Mouse (Mus musculus) liver, postnatal 0 days (tissue): ENCODE measurements around the gene Pdik1l. TPM values are rescaled to one million over a fixed set of nuclear protein-coding genes. Genes with fewer than 3 reads are reported as not detected.

Experiments used
- ATAC-seq: fragments of 200-750 bp; cut with Nextera tagmentation; 2 replicates; pipeline ENCODE4 v1.8.0; 2017; ENCODE audit warnings: mild to moderate bottlenecking, moderate library complexity
- DNase-seq: peaks from one replicate; pipeline ENCODE4 v3.0.0-alpha.2; 2016
- H3K27ac ChIP-seq: fragments of 300-500 bp; sonication (generic); 2 replicates; pipeline ENCODE4 v1.5.1; 2014; ENCODE audit warnings: antibody characterized with exemption, moderate library complexity, mild to moderate bottlenecking, low read depth
- H3K27me3 ChIP-seq: fragments of 300-500 bp; sonication (generic); 2 replicates; pipeline ENCODE4 v1.6.1; 2014; ENCODE audit warnings: low read length, control low read depth, mixed read lengths; ENCODE audit not compliant: insufficient read depth
- H3K36me3 ChIP-seq: fragments of 300-500 bp; sonication (generic); replicated peaks from 2 replicates; pipeline ENCODE4 v1.6.1; 2014; ENCODE audit warnings: mild to moderate bottlenecking, control low read depth, low read length, moderate library complexity, mixed read lengths; ENCODE audit not compliant: insufficient read depth
- H3K4me1 ChIP-seq: fragments of 300-500 bp; sonication (generic); 2 replicates; pipeline ENCODE4 v1.6.1; 2014; ENCODE audit warnings: antibody characterized with exemption, mild to moderate bottlenecking, control low read depth; ENCODE audit not compliant: insufficient read depth
- H3K4me2 ChIP-seq: fragments of 300-500 bp; sonication (generic); 2 replicates; pipeline ENCODE4 v1.6.1; 2014; ENCODE audit warnings: low read depth, mild to moderate bottlenecking, low read length, moderate library complexity, mixed read lengths
- H3K4me3 ChIP-seq: fragments of 300-500 bp; sonication (generic); 2 replicates; pipeline ENCODE4 v1.5.1; 2014; ENCODE audit warnings: low read depth, low read length
- H3K9ac ChIP-seq: fragments of 300-500 bp; sonication (generic); replicated peaks from 2 replicates; pipeline ENCODE4 v1.6.1; 2014; ENCODE audit warnings: mild to moderate bottlenecking, moderate library complexity
- H3K9me3 ChIP-seq: fragments of 300-500 bp; sonication (generic); 2 replicates; pipeline ENCODE4 v1.6.1; 2016; ENCODE audit warnings: mild to moderate bottlenecking, control low read depth, low read length, mixed read lengths
- CTCF ChIP-seq: sonication (generic); IDR thresholded peaks from 2 replicates; pipeline ENCODE4 v1.5.1; 2016; ENCODE audit warnings: antibody characterized with exemption, low read depth
- EP300 ChIP-seq: IDR thresholded peaks from 2 replicates; pipeline ENCODE4 v1.6.1; 2016; ENCODE audit warnings: antibody characterized with exemption, low read depth, mild to moderate bottlenecking
- WGBS: fragments of 180-500 bp; shearing (Covaris S2); extraction: QIAGEN DNeasy Blood & Tissue Kit; methylation state at CpG from one replicate; pipeline ENCODE4 v1.1.7; 2014; ENCODE audit not compliant: insufficient replicate concordance; 5-methylcytosine and 5-hydroxymethylcytosine counted together
- polyA plus RNA-seq: library from polyadenylated mRNA; unstranded; fragments of >200 nt; fragmentation: Nextera tagmentation; extraction: Ambion mirVana; gene quantifications from 2 replicates; pipeline ENCODE4 v1.2.1, GENCODE M21; 2015

Pdik1l gene
- polyA plus RNA-seq, 1 experiment from 2014 or later: 7.2 TPM

DNA sequence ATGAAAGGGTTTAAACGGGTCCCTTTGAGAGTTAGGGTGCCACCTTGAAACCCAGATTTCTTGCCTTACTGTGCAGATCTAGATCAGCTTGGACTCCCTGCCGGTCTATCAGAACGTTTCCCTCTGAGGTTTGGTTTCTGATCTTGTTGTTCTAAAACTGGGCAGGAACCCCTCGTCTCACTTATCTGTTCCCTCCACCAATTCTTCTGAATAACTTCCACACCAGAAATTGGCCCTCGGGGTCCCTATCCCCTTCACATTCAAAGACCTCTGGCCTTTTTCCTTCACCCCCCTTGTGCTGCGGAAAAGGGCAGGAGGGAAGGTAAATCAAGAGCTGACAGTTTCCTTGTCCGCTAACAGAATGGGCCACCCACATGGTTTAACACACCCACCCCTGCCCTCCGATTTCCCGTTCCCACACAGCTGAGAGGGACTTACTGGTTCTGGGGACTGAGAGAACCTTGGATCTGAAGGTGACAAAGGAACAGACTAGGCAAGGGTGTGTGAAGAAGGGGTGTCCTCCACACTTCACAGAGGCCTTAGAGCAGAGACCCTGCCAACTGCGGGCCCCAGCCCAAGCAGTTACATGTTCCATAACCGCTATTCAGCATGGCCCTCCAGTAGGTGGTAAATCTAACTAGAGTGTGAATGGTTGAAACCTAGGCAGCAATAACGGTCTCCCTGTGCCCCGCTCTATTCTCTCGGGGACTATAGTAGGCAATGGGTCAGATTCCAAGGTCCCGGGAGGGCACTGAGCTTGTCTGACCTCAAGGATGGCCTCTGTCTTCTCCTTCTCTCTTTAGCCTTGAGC, 34.6 kb downstream of the Pdik1l start:
- Histone ChIP-seq H3K4me2 (no peak overlapping the region; the same call in 1 of the 2 replicates), H3K27ac (no peak overlapping the region), H3K4me3 (0 out of 2 replicates have a peak overlapping the region, but pooled peaks have one; percentile 2), H3K36me3 (no peaks in the 10 kb centered on the region), H3K9me3 (no peaks in the 10 kb centered on the region), H3K4me1 (peaks cover 30% of the 10 kb centered on the region), H3K9ac (no peak overlapping the region), H3K27me3 (peaks cover 73% of the 10 kb centered on the region)
- DNase-seq: no peak
- 16% methylated on average over 15 of the region's 15 CpGs for WGBS
- TF ChIP-seq CTCF (no peak), EP300 (no peak)
- no peak for ATAC-seq

DNA sequence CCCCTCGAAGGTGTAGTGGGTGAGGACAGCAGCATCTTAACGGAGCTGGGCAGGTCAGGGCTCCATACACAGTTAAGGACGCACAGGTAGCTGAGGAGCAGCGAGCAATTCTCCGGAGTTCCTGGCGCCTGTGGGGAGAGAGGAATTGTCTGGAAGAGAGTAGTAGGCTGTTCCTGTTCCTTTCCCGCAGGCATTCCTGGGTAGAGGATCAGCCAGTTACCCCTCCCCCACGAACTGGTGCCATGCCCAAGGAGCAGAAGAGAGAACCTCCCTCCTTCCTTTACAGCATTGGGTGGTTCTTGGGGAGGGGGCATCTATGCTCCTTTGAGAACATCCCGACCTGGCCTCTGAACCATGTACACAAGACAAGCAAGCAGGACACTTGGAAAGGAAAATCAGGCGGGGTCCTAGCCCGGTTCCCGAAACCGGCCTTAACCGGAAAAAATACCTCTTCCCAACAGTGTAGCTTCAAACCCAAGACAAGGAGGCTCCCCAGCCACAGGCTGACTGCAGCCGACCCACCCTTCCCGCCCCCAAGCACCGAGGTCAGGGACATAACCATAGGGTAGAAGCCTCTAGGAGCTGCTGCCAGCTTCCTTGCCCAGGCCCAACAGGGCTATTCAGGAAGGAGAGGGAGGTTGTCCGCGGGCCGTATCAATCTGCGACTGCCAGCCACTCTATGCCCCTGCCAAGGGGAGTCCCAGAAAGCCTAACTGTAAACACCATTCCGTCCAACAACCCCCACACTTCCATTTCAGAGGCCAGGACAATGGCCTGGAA, 35.4 kb downstream of the Pdik1l start:
- H3K36me3 ChIP-seq: no peaks in the 10 kb centered on the region
- peaks cover 30% of the 10 kb centered on the region for H3K4me1 ChIP-seq
- H3K9me3 ChIP-seq: no peaks in the 10 kb centered on the region
- H3K4me2 ChIP-seq: peak overlapping the region; percentile 69
- DNase-seq (no peak), ATAC-seq (no peak)
- 20% methylated on average over 22 of the region's 22 CpGs for WGBS
- H3K4me3 ChIP-seq: no peak overlapping the region
- no peak overlapping the region for H3K27ac ChIP-seq
- H3K9ac ChIP-seq: no peak overlapping the region
- H3K27me3 ChIP-seq: peaks cover 81% of the 10 kb centered on the region
- no peak for TF ChIP-seq CTCF
- TF ChIP-seq EP300: no peak

DNA sequence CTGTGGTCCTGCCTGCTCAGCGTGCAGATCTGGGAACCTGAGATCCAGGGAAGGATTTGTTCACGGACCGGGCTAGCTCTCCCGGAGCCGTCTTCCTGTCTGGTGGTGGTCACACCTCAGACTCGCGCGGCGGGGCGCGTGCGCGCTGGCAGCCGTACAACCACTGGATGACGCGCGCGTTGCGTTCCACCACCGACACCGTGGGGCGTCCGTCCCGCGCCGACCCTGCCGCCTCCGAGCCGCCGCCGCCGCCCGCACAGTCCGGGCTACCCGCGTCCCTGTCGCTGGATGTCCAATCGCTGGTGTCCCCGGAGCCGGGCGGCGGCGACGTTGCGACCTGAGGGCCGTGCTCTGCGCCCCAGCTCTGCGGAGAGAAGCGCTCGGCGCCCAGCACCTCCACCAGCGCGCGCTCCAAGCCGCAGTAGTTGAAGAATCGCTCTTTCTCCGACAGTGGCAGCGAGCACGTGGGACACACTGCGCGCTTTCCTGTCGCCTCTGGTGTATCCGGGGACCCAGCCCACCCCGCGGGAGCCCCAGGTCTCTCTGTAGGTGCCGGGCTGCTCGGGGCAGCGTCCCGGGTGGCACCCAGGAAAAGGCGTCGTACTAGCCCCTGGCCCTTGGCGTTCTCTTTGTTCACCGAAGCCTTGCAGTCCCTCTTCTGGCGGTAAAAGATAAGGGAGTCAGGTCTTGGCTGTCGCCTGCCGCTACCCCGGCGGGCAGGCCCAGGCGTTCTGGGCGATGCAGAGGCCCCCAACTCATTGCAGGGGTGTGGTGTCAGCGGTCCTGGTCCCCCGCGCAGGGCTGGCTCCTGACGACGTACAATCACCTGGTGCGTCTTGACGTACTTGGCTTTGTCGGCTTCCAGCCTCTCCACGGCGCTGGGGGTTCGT, 36.2 kb downstream of the Pdik1l start:
- H3K27me3 ChIP-seq: peaks cover 87% of the 10 kb centered on the region
- peak overlapping the region; percentile 37 for H3K4me3 ChIP-seq
- ATAC-seq: no peak

DNA sequence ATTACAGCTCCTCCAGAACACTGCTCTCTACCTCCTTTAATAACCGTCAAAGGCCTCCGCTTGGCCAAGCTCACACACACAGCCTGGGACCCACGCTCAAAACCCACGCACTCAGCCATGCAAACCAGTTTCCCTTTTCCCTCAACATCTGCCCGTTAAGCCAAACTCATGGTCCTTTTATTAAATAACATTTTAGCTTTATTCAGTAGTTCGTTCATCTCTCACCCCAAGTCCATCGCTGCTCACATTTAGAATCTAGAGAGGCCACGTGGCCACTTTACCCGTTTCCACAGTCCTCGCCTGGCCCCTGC, 36.8 kb downstream of the Pdik1l start:
- WGBS: 22% methylated on average over 10 of the region's 10 CpGs
- TF ChIP-seq EP300 (no peak), CTCF (no peak)
- H3K4me3 ChIP-seq: peak overlapping the region; percentile 37
- H3K36me3 ChIP-seq: no peaks in the 10 kb centered on the region
- ATAC-seq: no peak
- peak overlapping the region; percentile 69 for H3K4me2 ChIP-seq
- no peak overlapping the region for H3K9ac ChIP-seq
- DNase-seq: no peak
- no peak overlapping the region for H3K27ac ChIP-seq
- peaks cover 90% of the 10 kb centered on the region for H3K27me3 ChIP-seq
- no peaks in the 10 kb centered on the region for H3K9me3 ChIP-seq
- H3K4me1 ChIP-seq: peaks cover 27% of the 10 kb centered on the region

More for the DNA sequence above, 36.2 kb downstream of the Pdik1l start:
- no peak overlapping the region for H3K27ac ChIP-seq
- WGBS: 3% methylated on average over 90 of the region's 91 CpGs
- H3K4me2 ChIP-seq: peak overlapping the region; percentile 69
- no peak for TF ChIP-seq EP300
- no peak for TF ChIP-seq CTCF
- H3K9me3 ChIP-seq: no peaks in the 10 kb centered on the region
- no peak overlapping the region for H3K9ac ChIP-seq
- H3K36me3 ChIP-seq: no peaks in the 10 kb centered on the region
- H3K4me1 ChIP-seq: peaks cover 30% of the 10 kb centered on the region
- no peak for DNase-seq

DNA sequence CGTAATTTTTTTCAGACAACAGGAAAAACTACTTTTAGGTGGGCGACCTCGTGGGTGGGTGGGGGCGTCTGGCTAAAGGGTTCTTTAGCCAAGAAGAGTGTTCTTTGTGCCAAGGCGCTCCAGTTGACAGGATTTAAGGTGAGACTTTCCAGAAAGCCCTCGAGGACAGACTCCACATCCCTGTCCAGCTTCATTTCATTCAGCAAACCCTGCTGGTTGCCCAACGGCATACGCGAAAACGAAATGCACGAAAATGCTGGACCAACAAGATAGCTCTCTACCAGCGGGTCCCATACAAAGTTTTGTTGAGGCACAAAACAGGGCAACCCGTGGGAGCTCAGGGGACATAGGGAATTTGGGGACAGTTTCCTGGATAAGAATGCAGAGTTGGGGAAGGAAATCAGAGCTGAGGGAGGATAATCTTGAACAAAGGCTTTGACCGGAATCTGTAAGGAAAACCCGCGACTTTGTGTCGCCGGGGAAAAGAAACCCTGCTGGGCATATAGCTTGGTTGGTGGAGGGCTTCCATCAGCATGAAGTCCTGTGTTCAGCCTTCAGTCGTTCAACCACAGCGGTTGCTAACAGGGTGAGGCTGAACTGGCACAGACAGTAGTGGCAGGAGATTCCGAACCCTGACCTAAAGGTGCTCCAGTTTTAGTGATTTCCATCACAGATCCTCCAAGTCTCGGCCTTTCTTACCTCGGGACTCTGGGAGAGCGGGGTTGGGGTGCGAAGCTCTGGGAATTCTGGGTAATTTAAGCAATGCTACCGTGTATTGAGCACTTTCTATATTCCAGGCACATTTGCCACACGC, 37.4 kb downstream of the Pdik1l start:
- Histone ChIP-seq H3K27me3 (peaks cover 89% of the 10 kb centered on the region), H3K4me1 (peaks cover 30% of the 10 kb centered on the region), H3K9ac (no peak overlapping the region), H3K4me3 (peak overlapping the region; percentile 37), H3K36me3 (no peaks in the 10 kb centered on the region), H3K27ac (no peak overlapping the region), H3K9me3 (no peaks in the 10 kb centered on the region), H3K4me2 (peak overlapping the region; percentile 69)
- WGBS: 30% methylated on average over 27 of the region's 27 CpGs
- DNase-seq (no peak), ATAC-seq (no peak)
- TF ChIP-seq CTCF (no peak), EP300 (no peak)
